Mouse (Mus musculus): ENCODE results near the gene Iqce. TPM values are rescaled to one million over a fixed set of nuclear protein-coding genes. Genes with fewer than 3 reads are reported as not detected.

Iqce gene
- polyA plus RNA-seq, 1 experiment = not detected

DNA sequence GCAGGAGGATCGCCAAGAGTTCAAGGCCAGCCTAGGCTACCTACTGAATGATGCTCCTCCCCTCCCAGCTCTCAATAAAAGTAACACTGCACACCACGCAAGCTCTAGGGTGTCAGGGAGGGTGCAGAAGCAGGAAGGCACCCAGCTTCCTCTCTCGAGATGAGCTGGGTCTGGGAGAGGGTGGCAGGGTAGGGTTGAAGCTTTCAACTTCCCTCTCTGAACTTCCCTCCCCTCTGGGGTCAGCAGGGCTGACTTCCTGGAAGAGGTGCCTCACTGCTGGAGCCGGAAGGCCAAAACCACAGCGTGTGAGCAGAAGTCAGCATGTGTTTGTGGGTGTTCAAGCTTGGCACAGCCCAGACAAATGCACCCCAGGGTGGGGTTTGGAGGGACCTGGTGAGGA lies 84.5 kb downstream of the Iqce start:
- WGBS = 77% methylated on average over 5 of the region's 5 CpGs
- Histone ChIP-seq H3K27ac (ENCODE audit: insufficient read depth, low read depth, low read length) (no peak overlapping the region), H3K4me3 (ENCODE audit: insufficient read depth, low read depth, low read length) (no peak overlapping the region), H3K4me1 (ENCODE audit: control insufficient read depth, insufficient read depth, low read length) (peaks cover 23% of the 10 kb centered on the region)
- TF ChIP-seq CTCF (IDR thresholded peaks at IDR 0.05; ENCODE audit: insufficient read depth, low read depth, low read length) (no peak), POLR2A (IDR thresholded peaks at IDR 0.05; ENCODE audit: insufficient read depth, low read depth, low read length) (no peak)

DNA sequence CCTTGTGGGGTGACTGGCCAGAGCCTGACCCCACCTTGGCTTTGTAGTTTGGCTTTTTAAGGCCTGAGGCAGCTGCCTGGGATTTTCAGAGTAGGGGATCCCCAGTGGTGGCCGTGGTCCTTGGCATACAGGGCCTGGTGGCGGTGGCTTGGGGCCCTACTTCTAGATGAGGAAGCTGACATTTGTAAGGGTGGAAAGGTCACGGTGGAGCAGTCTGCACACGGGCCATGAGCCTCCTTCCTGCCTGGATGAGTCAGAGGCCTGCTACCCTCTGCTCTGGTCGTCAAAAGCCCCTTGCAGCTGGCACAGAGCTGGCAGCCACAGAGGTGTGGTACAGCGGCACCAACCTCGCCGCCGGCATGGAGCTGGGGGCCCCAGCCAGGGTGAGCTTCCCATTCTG lies 85.5 kb downstream of the Iqce start:
- no peak overlapping the region for H3K4me3 ChIP-seq (ENCODE audit: insufficient read depth, low read depth, low read length)
- 56% methylated on average over 9 of the region's 9 CpGs for WGBS
- TF ChIP-seq CTCF (IDR thresholded peaks at IDR 0.05; ENCODE audit: insufficient read depth, low read depth, low read length) = no peak
- TF ChIP-seq POLR2A (IDR thresholded peaks at IDR 0.05; ENCODE audit: insufficient read depth, low read depth, low read length) = no peak
- no peak overlapping the region for H3K27ac ChIP-seq (ENCODE audit: insufficient read depth, low read depth, low read length)
- H3K4me1 ChIP-seq (ENCODE audit: control insufficient read depth, insufficient read depth, low read length) = peaks cover 23% of the 10 kb centered on the region

GRCm38 (mm10) chr5:140616110-140616503 lies 86.1 kb downstream of the Iqce start:
- no peak for TF ChIP-seq POLR2A (IDR thresholded peaks at IDR 0.05; ENCODE audit: insufficient read depth, low read depth, low read length)
- TF ChIP-seq CTCF (IDR thresholded peaks at IDR 0.05; ENCODE audit: insufficient read depth, low read depth, low read length) = no peak
- Histone ChIP-seq H3K27ac (ENCODE audit: insufficient read depth, low read depth, low read length) (no peak overlapping the region), H3K4me3 (ENCODE audit: insufficient read depth, low read depth, low read length) (no peak overlapping the region), H3K4me1 (ENCODE audit: control insufficient read depth, insufficient read depth, low read length) (peaks cover 23% of the 10 kb centered on the region)
- WGBS = 85% methylated on average over 6 of the region's 6 CpGs

GRCm38 (mm10) chr5:140615321-140616109 lies 86.7 kb downstream of the Iqce start:
- Histone ChIP-seq H3K4me1 (ENCODE audit: control insufficient read depth, insufficient read depth, low read length) (peaks cover 27% of the 10 kb centered on the region), H3K4me3 (ENCODE audit: insufficient read depth, low read depth, low read length) (no peak overlapping the region), H3K27ac (ENCODE audit: insufficient read depth, low read depth, low read length) (no peak overlapping the region)
- TF ChIP-seq POLR2A (IDR thresholded peaks at IDR 0.05; ENCODE audit: insufficient read depth, low read depth, low read length) = no peak
- TF ChIP-seq CTCF (IDR thresholded peaks at IDR 0.05; ENCODE audit: insufficient read depth, low read depth, low read length) = no peak
- WGBS = 67% methylated on average over 10 of the region's 10 CpGs

DNA sequence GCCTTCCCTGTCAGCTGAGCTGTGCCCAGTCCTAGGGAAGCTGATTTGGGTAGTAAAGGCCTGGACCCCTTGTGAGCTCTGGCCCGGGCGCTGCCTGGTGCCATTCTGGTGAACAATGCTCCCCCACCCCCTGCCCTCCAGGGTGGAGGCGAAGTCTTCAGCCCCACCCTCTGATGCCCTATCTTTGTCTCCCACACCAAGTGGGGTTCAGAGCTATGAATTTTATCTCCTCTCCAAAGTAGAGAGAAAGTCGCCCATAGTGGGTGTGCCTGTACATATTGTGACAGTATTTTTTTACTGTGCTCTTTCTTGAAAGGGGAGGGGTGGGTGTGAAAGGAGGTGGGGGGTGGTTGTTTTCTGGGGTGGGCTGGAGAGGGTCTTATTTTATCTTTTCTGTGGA lies 87.3 kb downstream of the Iqce start:
- 80% methylated on average over 4 of the region's 4 CpGs for WGBS
- no peak for TF ChIP-seq CTCF (IDR thresholded peaks at IDR 0.05; ENCODE audit: insufficient read depth, low read depth, low read length)
- no peak for TF ChIP-seq POLR2A (IDR thresholded peaks at IDR 0.05; ENCODE audit: insufficient read depth, low read depth, low read length)
- no peak overlapping the region for H3K4me3 ChIP-seq (ENCODE audit: insufficient read depth, low read depth, low read length)
- H3K27ac ChIP-seq (ENCODE audit: insufficient read depth, low read depth, low read length) = no peak overlapping the region
- peaks cover 34% of the 10 kb centered on the region for H3K4me1 ChIP-seq (ENCODE audit: control insufficient read depth, insufficient read depth, low read length)

DNA sequence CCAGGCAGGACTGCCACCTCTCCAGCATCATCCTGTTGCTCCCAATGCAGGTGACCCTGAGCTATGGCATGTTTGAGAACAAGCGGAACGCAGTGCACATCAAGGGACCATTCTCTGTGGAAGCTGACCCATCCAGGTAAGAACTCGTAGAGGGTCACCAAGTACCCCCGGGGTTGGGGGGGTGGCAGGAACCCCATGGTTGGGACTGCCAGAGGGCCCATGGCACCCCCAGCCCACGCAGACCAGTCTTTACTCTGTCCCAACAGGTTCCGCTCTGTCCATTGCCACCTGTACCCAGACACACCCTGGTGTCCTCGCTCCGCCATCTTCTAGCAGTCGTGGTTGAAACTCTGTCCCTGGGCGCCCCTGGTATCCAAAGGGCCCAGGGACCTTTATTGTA lies 88.0 kb downstream of the Iqce start:
- Histone ChIP-seq H3K4me1 (ENCODE audit: control insufficient read depth, insufficient read depth, low read length) (peaks cover 41% of the 10 kb centered on the region), H3K4me3 (ENCODE audit: insufficient read depth, low read depth, low read length) (no peak overlapping the region), H3K27ac (ENCODE audit: insufficient read depth, low read depth, low read length) (no peak overlapping the region)
- WGBS = 97% methylated on average over 10 of the region's 10 CpGs
- no peak for TF ChIP-seq POLR2A (IDR thresholded peaks at IDR 0.05; ENCODE audit: insufficient read depth, low read depth, low read length)
- no peak for TF ChIP-seq CTCF (IDR thresholded peaks at IDR 0.05; ENCODE audit: insufficient read depth, low read depth, low read length)

DNA sequence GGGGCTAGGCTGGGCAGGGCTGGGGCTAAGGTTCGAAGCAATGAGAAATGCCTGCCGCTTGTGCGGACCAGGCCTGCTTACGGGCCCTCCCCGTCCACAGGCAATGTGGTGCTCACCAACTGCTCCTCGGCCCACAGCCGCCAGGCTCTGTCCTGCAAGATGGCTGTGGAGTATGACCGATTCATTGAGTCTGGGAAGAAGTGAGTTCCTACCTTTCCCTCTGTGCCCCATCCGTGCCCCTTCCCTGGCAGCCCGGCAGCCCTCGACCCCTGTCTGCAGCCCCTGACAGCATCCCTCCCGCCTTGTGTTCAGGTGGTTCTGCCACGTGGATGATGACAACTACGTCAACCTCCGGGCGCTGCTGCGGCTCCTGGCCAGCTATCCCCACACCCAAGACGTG lies 90.0 kb downstream of the Iqce start:
- Histone ChIP-seq H3K4me3 (ENCODE audit: insufficient read depth, low read depth, low read length) (no peak overlapping the region), H3K27ac (ENCODE audit: insufficient read depth, low read depth, low read length) (no peak overlapping the region), H3K4me1 (ENCODE audit: control insufficient read depth, insufficient read depth, low read length) (peaks cover 54% of the 10 kb centered on the region)
- TF ChIP-seq CTCF (IDR thresholded peaks at IDR 0.05; ENCODE audit: insufficient read depth, low read depth, low read length) (no peak), POLR2A (IDR thresholded peaks at IDR 0.05; ENCODE audit: insufficient read depth, low read depth, low read length) (no peak)
- WGBS = 66% methylated on average over 18 of the region's 18 CpGs

Other genes with a start within 250 kb of the Iqce start
- gene Chst12, start 196.8 kb downstream of the Iqce start, polyA plus RNA-seq (2012; ENCODE audit: insufficient read depth, insufficient read length, low replicate concordance, missing spikeins) = not detected in 2 replicates
- not detected in 2 replicates for gene Grifin, start 137.3 kb downstream of the Iqce start, polyA plus RNA-seq (2012; ENCODE audit: insufficient read depth, insufficient read length, low replicate concordance, missing spikeins)
- not detected in 2 replicates for gene Lfng, start 95.1 kb downstream of the Iqce start, polyA plus RNA-seq (2012; ENCODE audit: insufficient read depth, insufficient read length, low replicate concordance, missing spikeins)
- not detected in 2 replicates for gene Ttyh3, start 53.3 kb downstream of the Iqce start, polyA plus RNA-seq (2012; ENCODE audit: insufficient read depth, insufficient read length, low replicate concordance, missing spikeins)
- gene Brat1, start 2.6 kb upstream of the Iqce start, polyA plus RNA-seq (2012; ENCODE audit: insufficient read depth, insufficient read length, low replicate concordance, missing spikeins) = not detected in 2 replicates
- not detected in 2 replicates for gene Amz1, start 21.7 kb upstream of the Iqce start, polyA plus RNA-seq (2012; ENCODE audit: insufficient read depth, insufficient read length, low replicate concordance, missing spikeins)
- gene Gna12, start 128.1 kb upstream of the Iqce start, polyA plus RNA-seq (2012; ENCODE audit: insufficient read depth, insufficient read length, low replicate concordance, missing spikeins) = not detected in 2 replicates